Mouse (Mus musculus): ENCODE results near the gene Dnhd1. TPM values are rescaled to one million over a fixed set of nuclear protein-coding genes. Genes with fewer than 3 reads are reported as not detected.

Gene Dnhd1
- 1.1 and 2.8 TPM in 2 replicates for polyA plus RNA-seq (2015; fragmentation: Nextera tagmentation; extraction: Ambion mirVana)

DNA sequence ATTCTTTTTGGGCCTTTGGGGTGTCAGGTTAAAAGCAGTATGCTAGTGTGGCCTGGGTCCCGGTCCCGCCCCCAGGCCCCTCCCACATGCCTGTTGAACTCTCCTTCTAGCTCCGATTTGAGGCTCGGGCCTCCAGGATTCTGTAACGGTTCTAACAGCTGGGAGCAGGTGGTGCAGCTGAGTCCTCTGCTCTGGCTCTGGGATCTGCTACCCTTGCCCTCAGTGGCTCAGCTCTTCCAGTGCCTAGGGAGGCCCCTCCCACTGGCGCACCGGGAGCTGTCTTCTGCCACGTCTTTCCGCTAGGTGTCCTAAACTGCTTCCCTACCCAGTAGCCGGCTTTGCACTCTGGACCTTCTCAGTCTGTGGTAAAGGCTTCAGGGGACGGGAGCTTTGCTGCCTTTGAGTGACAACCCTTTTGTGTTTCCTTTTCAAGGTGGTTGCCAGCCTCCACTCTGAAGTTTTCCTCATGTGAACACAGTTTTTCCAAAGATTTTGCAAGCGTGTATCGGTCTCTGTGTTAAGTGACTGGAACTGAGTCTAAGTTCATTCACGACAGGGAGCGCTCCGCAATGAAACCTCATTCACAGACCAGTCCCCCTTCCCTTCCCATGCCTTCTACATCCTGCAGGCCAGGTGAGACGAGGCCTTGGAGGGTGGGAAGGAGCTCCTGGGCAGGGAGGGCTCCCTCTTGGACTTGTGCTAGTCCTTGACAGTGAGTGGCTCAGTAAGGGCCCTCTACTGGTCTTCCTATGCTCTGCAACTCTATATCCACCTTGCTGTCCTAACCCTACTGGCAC, at the start of gene Dnhd1:
TSS of gene Dnhd1 (plus strand) at position 189 of the 797 bp plus-strand sequence.
- Histone ChIP-seq H3K4me1 (peaks cover 8% of the 10 kb centered on the region), H3K9me3 (replicated peaks) (no peaks in the 10 kb centered on the region), H3K4me3 (replicated peaks) (peak within 1 kb of the TSS; percentile 49), H3K9ac (peak within 1 kb of the TSS; percentile 31), H3K4me2 (replicated peaks) (peak within 1 kb of the TSS; percentile 83), H3K36me3 (peaks cover 3% of the 10 kb centered on the region; the same call in 1 of the 2 replicates), H3K27ac (replicated peaks) (peak within 1 kb of the TSS; percentile 71), H3K27me3 (no peaks in the 10 kb centered on the region)
- 2% methylated on average over 17 of the region's 17 CpGs for WGBS
- peak; percentile 90 for ATAC-seq (ENCODE audit: insufficient number of reproducible peaks, low FRiP score, low TSS enrichment, low read depth)

GRCm38 (mm10) chr7:105602860-105603623, 47.6 kb upstream of the Dnhd1 start:
- no peak overlapping the region for H3K4me2 ChIP-seq (replicated peaks)
- no peaks in the 10 kb centered on the region for H3K9me3 ChIP-seq (replicated peaks)
- no peaks in the 10 kb centered on the region for H3K36me3 ChIP-seq
- H3K27ac ChIP-seq (replicated peaks) = no peak overlapping the region
- 31% methylated on average over 9 of the region's 9 CpGs for WGBS
- H3K4me1 ChIP-seq = no peaks in the 10 kb centered on the region
- ATAC-seq (ENCODE audit: insufficient number of reproducible peaks, low FRiP score, low TSS enrichment, low read depth) = peak; percentile 47; the same call in 1 of the 2 replicates
- H3K27me3 ChIP-seq = no peaks in the 10 kb centered on the region
- H3K4me3 ChIP-seq (replicated peaks) = no peak overlapping the region
- H3K9ac ChIP-seq = no peak overlapping the region

DNA sequence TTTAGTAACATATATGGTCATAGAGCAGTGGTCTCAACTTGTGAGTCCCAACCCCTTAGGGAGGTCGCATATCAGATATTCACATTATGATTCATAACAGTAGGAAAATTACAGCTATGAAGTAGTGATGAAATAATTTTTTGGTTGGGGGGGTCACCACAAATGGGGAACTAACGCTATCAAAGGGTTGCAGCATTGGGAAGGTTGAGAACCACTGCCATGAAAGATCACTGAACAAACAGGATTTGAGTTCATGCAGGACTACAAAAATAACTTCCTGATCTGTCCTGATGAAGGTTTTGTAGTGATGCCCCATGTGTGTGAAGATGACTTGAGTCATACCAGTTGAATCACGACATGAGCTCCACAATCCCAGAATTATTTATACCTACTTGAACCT, 42.2 kb upstream of the Dnhd1 start:
- Histone ChIP-seq H3K4me3 (replicated peaks) (no peak overlapping the region), H3K9ac (no peak overlapping the region), H3K36me3 (peaks cover 41% of the 10 kb centered on the region), H3K4me2 (replicated peaks) (no peak overlapping the region), H3K27me3 (no peaks in the 10 kb centered on the region), H3K9me3 (replicated peaks) (no peaks in the 10 kb centered on the region), H3K27ac (replicated peaks) (no peak overlapping the region), H3K4me1 (no peaks in the 10 kb centered on the region)
- ATAC-seq (ENCODE audit: insufficient number of reproducible peaks, low FRiP score, low TSS enrichment, low read depth) = no peak
- 88% methylated on average over 3 of the region's 3 CpGs for WGBS

DNA sequence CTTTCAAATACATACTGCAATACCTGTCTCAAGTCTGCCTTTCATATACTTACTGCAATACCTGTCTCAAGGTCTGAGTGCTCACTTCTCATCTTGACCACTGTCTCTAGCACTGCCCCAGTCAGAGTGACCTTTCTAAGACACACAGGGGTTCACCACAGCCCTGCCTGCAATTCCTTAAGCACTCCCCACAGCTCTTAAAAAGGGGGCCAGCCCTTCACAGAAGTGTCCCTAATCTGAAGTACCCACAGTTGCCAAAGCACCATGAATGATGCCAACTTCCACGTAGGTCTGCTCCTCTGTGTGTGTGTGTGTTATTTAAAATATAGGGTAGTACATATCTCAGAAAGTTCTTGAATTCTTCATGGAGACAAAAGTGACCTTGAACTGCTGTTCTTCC, 38.9 kb upstream of the Dnhd1 start:
- Histone ChIP-seq H3K27ac (replicated peaks) (no peak overlapping the region), H3K4me1 (no peaks in the 10 kb centered on the region), H3K4me3 (replicated peaks) (no peak overlapping the region), H3K9ac (no peak overlapping the region), H3K9me3 (replicated peaks) (no peaks in the 10 kb centered on the region), H3K36me3 (peaks cover 74% of the 10 kb centered on the region), H3K27me3 (no peaks in the 10 kb centered on the region), H3K4me2 (replicated peaks) (no peak overlapping the region)
- WGBS = 81% methylated on average over 1 of the region's 1 CpGs
- ATAC-seq (ENCODE audit: insufficient number of reproducible peaks, low FRiP score, low TSS enrichment, low read depth) = no peak

DNA sequence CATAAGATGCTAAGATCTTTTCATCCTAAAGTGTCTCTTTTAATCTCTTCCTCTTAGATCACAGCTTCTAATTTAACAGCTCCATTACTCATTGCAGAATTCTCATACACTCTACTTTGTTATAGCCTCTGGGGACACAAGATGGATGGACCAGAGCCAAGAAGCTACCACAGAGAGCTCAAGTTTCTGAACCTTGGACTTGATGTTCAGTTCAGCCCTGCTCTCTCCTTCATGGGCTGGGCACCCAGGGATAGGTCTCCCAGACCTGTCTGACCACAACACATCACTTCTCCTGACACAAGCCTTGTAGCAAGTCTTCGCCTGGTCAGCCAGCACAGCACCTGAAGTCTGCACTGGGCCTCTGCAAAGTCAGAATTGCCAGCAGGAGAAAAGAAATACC, 36.2 kb upstream of the Dnhd1 start:
- Histone ChIP-seq H3K9me3 (replicated peaks) (no peaks in the 10 kb centered on the region), H3K36me3 (peaks cover 97% of the 10 kb centered on the region), H3K4me1 (no peaks in the 10 kb centered on the region), H3K4me2 (replicated peaks) (no peak overlapping the region), H3K4me3 (replicated peaks) (no peak overlapping the region), H3K27ac (replicated peaks) (no peak overlapping the region), H3K9ac (no peak overlapping the region), H3K27me3 (no peaks in the 10 kb centered on the region)
- no peak for ATAC-seq (ENCODE audit: insufficient number of reproducible peaks, low FRiP score, low TSS enrichment, low read depth)
- 100% methylated on average over 1 of the region's 1 CpGs for WGBS

GRCm38 (mm10) chr7:105615720-105616119, 34.9 kb upstream of the Dnhd1 start:
- no peak for ATAC-seq (ENCODE audit: insufficient number of reproducible peaks, low FRiP score, low TSS enrichment, low read depth)
- Histone ChIP-seq H3K27me3 (no peaks in the 10 kb centered on the region), H3K9ac (no peak overlapping the region), H3K36me3 (peaks cover 99% of the 10 kb centered on the region), H3K4me3 (replicated peaks) (no peak overlapping the region), H3K4me2 (replicated peaks) (no peak overlapping the region), H3K9me3 (replicated peaks) (no peaks in the 10 kb centered on the region), H3K4me1 (no peaks in the 10 kb centered on the region), H3K27ac (replicated peaks) (no peak overlapping the region)
- 77% methylated on average over 1 of the region's 1 CpGs for WGBS

- Histone ChIP-seq H3K36me3 (peaks cover 94% of the 10 kb centered on the region), H3K9me3 (replicated peaks) (no peaks in the 10 kb centered on the region)
These were observed 34.1 kb upstream of the Dnhd1 start for GRCm38 (mm10) chr7:105616561-105616960.

DNA sequence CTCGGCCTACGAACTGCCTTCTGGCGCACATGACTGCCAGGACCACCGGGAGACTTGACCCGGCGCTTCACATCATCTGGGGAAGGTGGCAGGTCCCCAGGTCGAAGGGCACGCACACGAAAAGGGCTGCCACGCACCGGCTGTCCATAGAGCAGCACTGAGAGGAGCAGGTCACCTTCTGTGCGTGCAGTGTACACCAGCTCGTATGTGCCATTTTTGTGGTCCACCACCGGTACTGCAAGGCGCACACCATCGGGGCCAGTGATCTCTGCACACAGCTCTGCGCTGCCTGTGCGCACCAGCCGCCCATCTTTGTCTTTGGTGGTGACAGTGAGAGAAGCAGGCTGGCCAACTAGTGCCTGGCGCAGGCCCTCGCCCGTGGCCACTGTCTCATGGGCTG, 32.8 kb upstream of the Dnhd1 start:
- no peak for ATAC-seq (ENCODE audit: insufficient number of reproducible peaks, low FRiP score, low TSS enrichment, low read depth)
- 0 out of 2 replicates have a peak, but pooled peaks cover 8% of the 10 kb centered on the region for H3K4me1 ChIP-seq
- H3K4me2 ChIP-seq (replicated peaks) = no peak overlapping the region
- H3K27ac ChIP-seq (replicated peaks) = no peak overlapping the region
- peaks cover 81% of the 10 kb centered on the region for H3K36me3 ChIP-seq
- H3K9ac ChIP-seq = no peak overlapping the region
- no peaks in the 10 kb centered on the region for H3K9me3 ChIP-seq (replicated peaks)
- no peaks in the 10 kb centered on the region for H3K27me3 ChIP-seq
- WGBS = 96% methylated on average over 22 of the region's 22 CpGs
- H3K4me3 ChIP-seq (replicated peaks) = no peak overlapping the region

More at GRCm38 (mm10) chr7:105616561-105616960, 34.1 kb upstream of the Dnhd1 start:
- Histone ChIP-seq H3K27ac (replicated peaks) (no peak overlapping the region), H3K4me3 (replicated peaks) (no peak overlapping the region), H3K9ac (no peak overlapping the region), H3K4me2 (replicated peaks) (no peak overlapping the region), H3K27me3 (no peaks in the 10 kb centered on the region), H3K4me1 (0 out of 2 replicates have a peak, but pooled peaks cover 2% of the 10 kb centered on the region)
- WGBS = 79% methylated on average over 6 of the region's 6 CpGs
- no peak for ATAC-seq (ENCODE audit: insufficient number of reproducible peaks, low FRiP score, low TSS enrichment, low read depth)

- Histone ChIP-seq H3K9me3 (replicated peaks) (no peaks in the 10 kb centered on the region), H3K9ac (no peak overlapping the region), H3K36me3 (peaks cover 77% of the 10 kb centered on the region), H3K4me2 (replicated peaks) (no peak overlapping the region), H3K4me1 (0 out of 2 replicates have a peak, but pooled peaks cover 8% of the 10 kb centered on the region), H3K4me3 (replicated peaks) (no peak overlapping the region), H3K27ac (replicated peaks) (no peak overlapping the region), H3K27me3 (no peaks in the 10 kb centered on the region)
- ATAC-seq (ENCODE audit: insufficient number of reproducible peaks, low FRiP score, low TSS enrichment, low read depth) = no peak
- 59% methylated on average over 3 of the region's 3 CpGs for WGBS
These were observed 30.9 kb upstream of the Dnhd1 start for GRCm38 (mm10) chr7:105619701-105620100.

DNA sequence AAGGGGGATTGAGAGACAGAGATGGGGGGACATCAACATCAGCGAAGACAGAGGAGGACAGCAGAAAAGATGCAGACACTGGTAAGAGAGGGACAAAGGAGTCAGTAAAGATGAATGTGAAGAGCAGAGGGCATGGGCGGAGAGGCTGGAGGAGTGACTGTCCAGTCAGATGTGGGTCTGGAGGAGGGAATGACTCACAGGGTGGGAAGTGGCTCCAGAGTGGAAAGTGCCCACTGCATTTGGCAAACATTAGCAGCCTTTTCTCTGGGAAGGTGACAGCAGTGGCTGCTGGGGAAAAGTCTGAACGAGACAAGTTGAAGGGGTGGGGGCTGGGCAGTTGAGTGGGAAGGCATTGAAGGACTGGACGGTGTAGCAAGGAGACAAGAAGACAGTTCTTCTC, 29.6 kb upstream of the Dnhd1 start:
- no peak overlapping the region for H3K4me3 ChIP-seq (replicated peaks)
- 0 out of 2 replicates have a peak, but pooled peaks cover 8% of the 10 kb centered on the region for H3K4me1 ChIP-seq
- peak overlapping the region; percentile 68; the same call in 1 of the 2 replicates for H3K27ac ChIP-seq (replicated peaks)
- ATAC-seq (ENCODE audit: insufficient number of reproducible peaks, low FRiP score, low TSS enrichment, low read depth) = no peak
- H3K27me3 ChIP-seq = no peaks in the 10 kb centered on the region
- H3K36me3 ChIP-seq = peaks cover 70% of the 10 kb centered on the region
- no peaks in the 10 kb centered on the region for H3K9me3 ChIP-seq (replicated peaks)
- no peak overlapping the region for H3K4me2 ChIP-seq (replicated peaks)
- H3K9ac ChIP-seq = no peak overlapping the region
- 69% methylated on average over 4 of the region's 4 CpGs for WGBS

GRCm38 (mm10) chr7:105621646-105622292, 28.9 kb upstream of the Dnhd1 start:
- H3K27me3 ChIP-seq = no peaks in the 10 kb centered on the region
- WGBS = 45% methylated on average over 8 of the region's 8 CpGs
- H3K4me1 ChIP-seq = 0 out of 2 replicates have a peak, but pooled peaks cover 8% of the 10 kb centered on the region
- H3K4me2 ChIP-seq (replicated peaks) = no peak overlapping the region
- peaks cover 62% of the 10 kb centered on the region for H3K36me3 ChIP-seq
- peak overlapping the region; percentile 68 for H3K27ac ChIP-seq (replicated peaks)
- peak; percentile 43; the same call in 1 of the 2 replicates for ATAC-seq (ENCODE audit: insufficient number of reproducible peaks, low FRiP score, low TSS enrichment, low read depth)
- H3K4me3 ChIP-seq (replicated peaks) = no peak overlapping the region
- H3K9me3 ChIP-seq (replicated peaks) = no peaks in the 10 kb centered on the region
- no peak overlapping the region for H3K9ac ChIP-seq

All from embryonic facial prominence, embryonic 15.5 days (tissue).